Mouse (Mus musculus): ENCODE measurements at regions not wholly inside any gene's neighbourhood (a gene's known extent, or its start where the extent isn't known, plus 50 kb on each side); places are given as distances from the start of the nearest gene placed in this dataset.

DNA sequence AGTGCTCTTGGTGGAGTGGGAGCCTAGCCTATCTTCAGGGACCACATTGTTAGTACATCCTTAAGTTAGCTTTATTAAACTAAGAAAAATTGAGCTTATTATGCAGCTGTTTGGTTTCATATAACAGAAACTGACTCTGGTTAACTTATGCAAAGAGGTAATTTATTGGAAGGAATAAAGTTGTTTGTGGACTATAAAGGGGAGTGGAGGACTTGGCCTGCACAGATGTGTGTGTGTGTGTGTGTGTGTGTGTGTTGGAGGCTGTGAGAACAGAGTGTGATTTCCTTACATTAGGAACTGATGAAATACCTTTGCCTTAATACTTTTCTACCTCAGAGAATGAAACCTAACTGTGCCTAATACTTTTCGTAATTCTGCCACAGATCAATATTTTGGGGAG, 1400.7 kb downstream of the Slc22a22 start:
- no peak for TF ChIP-seq USF1 (IDR thresholded peaks at IDR 0.05; ENCODE audit: low read depth, low read length)
- no peak for TF ChIP-seq CTCF (conservative IDR thresholded peaks at IDR 0.05 in 1 of 2, IDR thresholded peaks at IDR 0.05 in 1 of 2; ENCODE audit: low read depth in 2 of 2, low read length in 2 of 2)
- TF ChIP-seq POLR2A (IDR thresholded peaks at IDR 0.05; ENCODE audit: low read depth, low read length), result no peak
- no peak for TF ChIP-seq TBP (conservative IDR thresholded peaks at IDR 0.05; ENCODE audit: low read depth, low read length)
- TF ChIP-seq E2F4 (IDR thresholded peaks at IDR 0.05; ENCODE audit: insufficient replicate concordance, low read depth, low read length), result no peak
- TF ChIP-seq MAX (IDR thresholded peaks at IDR 0.05; ENCODE audit: low read length), result no peak

Data from CH12.LX (cell line).